Mouse (Mus musculus) ES-E14 (cell line): ENCODE results near the gene Incenp. TPM values are rescaled to one million over a fixed set of nuclear protein-coding genes. Genes with fewer than 3 reads are reported as not detected.
"Not testable (repeated sequence)": the region's sequence is repeated elsewhere in the genome, so short reads cannot be mapped to it uniquely, and the experiment has no call there.

ENCODE experiments used
- DNase-seq: peaks from one replicate; pipeline ENCODE4 v3.0.0-alpha.2; 2013; ENCODE audit warnings: low read depth, low spot score
- H3K27ac ChIP-seq: 2 replicates; pipeline ENCODE4 v1.5.1; 2012; ENCODE audit warnings: low read depth, mild to moderate bottlenecking, low read length, moderate library complexity, mixed read lengths; ENCODE audit not compliant: poor library complexity, insufficient read depth, severe bottlenecking
- H3K36me3 ChIP-seq: 2 replicates; pipeline ENCODE4 v1.6.1; 2012; ENCODE audit warnings: mild to moderate bottlenecking, low read length, moderate library complexity, mixed read lengths; ENCODE audit not compliant: control insufficient read depth, poor library complexity, insufficient read depth, severe bottlenecking
- H3K4me1 ChIP-seq, 2 experiments: fragments of 150-350 bp in 1 of 2; sonication (generic) in 1 of 2; 2 replicates each; pipeline ENCODE4 v1.6.1; 2012; ENCODE audit warnings: low read length in 2 of 2, mild to moderate bottlenecking in 1 of 2, mixed read lengths in 1 of 2; ENCODE audit not compliant: control insufficient read depth in 2 of 2, insufficient read depth in 2 of 2, poor library complexity in 1 of 2
- H3K4me3 ChIP-seq, 2 experiments: fragments of 150-350 bp in 1 of 2; sonication (generic) in 1 of 2; 2 replicates each; pipeline ENCODE4 v1.5.1; 2012; ENCODE audit warnings: low read length in 2 of 2, low read depth in 1 of 2, mild to moderate bottlenecking in 1 of 2, mixed read lengths in 1 of 2; ENCODE audit not compliant: insufficient read depth in 1 of 2, poor library complexity in 1 of 2, severe bottlenecking in 1 of 2
- H3K9ac ChIP-seq: 2 replicates; pipeline ENCODE4 v1.6.1; 2012; ENCODE audit warnings: low read depth, mild to moderate bottlenecking, low read length, mixed read lengths; ENCODE audit not compliant: poor library complexity, insufficient read depth, severe bottlenecking
- H3K9me3 ChIP-seq: fragments of 150-350 bp; sonication (generic); 2 replicates; pipeline ENCODE4 v1.6.1; 2012; ENCODE audit warnings: low read depth, mild to moderate bottlenecking, low read length; ENCODE audit not compliant: control insufficient read depth, insufficient read depth
- CHD2 ChIP-seq: IDR thresholded peaks from 2 replicates; pipeline ENCODE4 v1.6.1; 2014; ENCODE audit warnings: mild to moderate bottlenecking, low read depth, low read length, inconsistent platforms
- HCFC1 ChIP-seq: IDR thresholded peaks from 2 replicates; pipeline ENCODE4 v1.6.1; 2012; ENCODE audit warnings: low read length, inconsistent platforms, borderline replicate concordance; ENCODE audit not compliant: insufficient read depth
- MAFK ChIP-seq: IDR thresholded peaks from 2 replicates; pipeline ENCODE4 v1.6.1; 2014; ENCODE audit warnings: mild to moderate bottlenecking, low read depth, low read length, inconsistent platforms; ENCODE audit not compliant: insufficient read depth
- ZC3H11A ChIP-seq: IDR thresholded peaks from 2 replicates; pipeline ENCODE4 v1.6.1; 2012; ENCODE audit warnings: low read depth, mild to moderate bottlenecking, inconsistent platforms, low read length, borderline replicate concordance
- ZNF384 ChIP-seq: IDR thresholded peaks from 2 replicates; pipeline ENCODE4 v1.6.1; 2012; ENCODE audit warnings: low read depth, low read length, inconsistent platforms
- in situ Hi-C, 2 experiments: fragments of 600-800 bp; cut with MboI; formaldehyde crosslinking; loops; one replicate each; pipeline ENCODE4 v1.15.1; 2025; ENCODE audit warnings: low sequenced_read_pairs in 2 of 2, inconsistent platforms in 1 of 2; ENCODE audit not compliant: unreplicated experiment in 2 of 2
- total RNA-seq: library from RNA; depleted of rRNA; stranded (reverse); fragments of 300-350 nt; gene quantifications from 2 replicates; pipeline ENCODE4 v1.2.3, GENCODE M21; 2012

Incenp gene
- total RNA-seq, 1 experiment, result 107 TPM

DNA sequence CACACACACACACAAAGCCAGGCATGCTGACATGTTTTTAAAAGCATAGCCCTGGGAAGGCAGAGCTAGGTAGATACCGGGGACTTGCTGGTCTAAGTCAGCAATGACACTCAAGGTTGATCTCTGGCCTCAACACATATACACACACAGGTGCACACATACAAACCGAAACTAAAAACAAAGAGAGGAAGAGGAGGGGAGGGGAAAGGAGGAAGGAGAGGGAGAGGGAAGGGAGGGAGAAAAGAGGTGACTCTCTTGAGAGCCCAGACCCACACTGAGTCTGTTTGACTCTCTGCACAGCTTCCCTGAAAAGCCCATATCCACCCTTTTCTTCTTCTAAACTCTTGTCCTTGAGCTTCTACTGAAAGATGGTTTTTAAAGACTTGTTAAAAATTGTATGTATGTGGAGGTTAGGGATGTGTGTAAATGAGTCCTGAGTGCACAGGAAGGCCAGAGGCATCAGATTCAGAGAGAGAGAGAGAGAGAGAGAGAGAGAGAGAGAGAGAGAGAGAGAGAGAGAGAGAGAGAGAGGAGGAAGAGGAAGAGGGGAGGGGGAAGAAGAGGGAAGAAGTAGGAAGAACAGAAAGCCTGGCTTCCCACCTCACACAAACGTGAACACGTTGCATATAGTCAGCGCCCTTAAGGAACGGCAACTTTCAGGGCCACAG lies 38.9 kb upstream of the Incenp start:
- H3K9ac ChIP-seq, result no peak overlapping the region
- in situ Hi-C loops, result no loop called here
- no peak overlapping the region; the same call in 1 of the 2 replicates for H3K27ac ChIP-seq
- no peaks in the 10 kb centered on the region for H3K9me3 ChIP-seq
- peaks cover 22 to 24% of the 10 kb centered on the region in 2 experiments for H3K4me1 ChIP-seq
- TF ChIP-seq CHD2 (no peak), HCFC1 (no peak), ZNF384 (no peak), MAFK (no peak), ZC3H11A (no peak)
- no peak for DNase-seq
- H3K36me3 ChIP-seq, result no peaks in the 10 kb centered on the region
- H3K4me3 ChIP-seq, result peak overlapping the region; percentile 1 to 35; a peak in 1 of 4 replicates

- Histone ChIP-seq H3K9ac (no peak overlapping the region), H3K36me3 (no peaks in the 10 kb centered on the region), H3K4me3 (no peak overlapping the region), H3K27ac (no peak overlapping the region), H3K9me3 (no peaks in the 10 kb centered on the region), H3K4me1 (peaks cover 19 to 20% of the 10 kb centered on the region in 2 experiments)
- in situ Hi-C loops, result no loop called here
- no peak for TF ChIP-seq MAFK
- no peak for TF ChIP-seq HCFC1
- TF ChIP-seq ZNF384, result no peak
- TF ChIP-seq ZC3H11A, result no peak
- no peak for TF ChIP-seq CHD2
- DNase-seq, result no peak
Observed at GRCm38 (mm10) chr19:9937428-9937827, 38.1 kb upstream of the Incenp start.

DNA sequence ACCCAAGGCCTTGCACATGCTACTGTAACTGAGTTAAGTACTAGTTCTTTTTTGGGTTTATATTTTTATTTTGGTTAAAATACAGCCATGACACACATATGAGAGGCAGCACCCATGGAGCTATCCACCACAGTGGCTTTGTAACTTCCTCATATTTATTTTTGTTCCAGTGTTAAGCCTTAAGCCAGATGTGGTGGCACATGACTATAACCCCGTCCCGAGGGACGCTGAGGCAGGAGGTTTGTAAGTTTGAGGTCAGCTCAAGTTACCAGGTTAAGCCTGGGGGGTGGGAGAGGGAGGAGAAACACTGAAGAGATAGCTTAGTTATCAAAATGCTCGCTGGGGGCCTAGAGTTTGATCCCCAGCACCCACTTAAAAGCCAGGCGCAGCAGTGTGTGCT lies 37.2 kb upstream of the Incenp start:
- TF ChIP-seq CHD2 (no peak), ZNF384 (no peak), ZC3H11A (no peak), HCFC1 (no peak), MAFK (no peak)
- Histone ChIP-seq H3K9me3 (no peaks in the 10 kb centered on the region), H3K36me3 (no peaks in the 10 kb centered on the region), H3K4me1 (peaks cover 15 to 19% of the 10 kb centered on the region in 2 experiments), H3K27ac (no peak overlapping the region), H3K9ac (no peak overlapping the region), H3K4me3 (no peak overlapping the region)
- in situ Hi-C loops, result no loop called here
- DNase-seq, result no peak

GRCm38 (mm10) chr19:9933908-9934307 lies 34.6 kb upstream of the Incenp start:
- in situ Hi-C loops, result no loop called here
- Histone ChIP-seq H3K36me3 (no peaks in the 10 kb centered on the region), H3K9ac (no peak overlapping the region), H3K27ac (no peak overlapping the region), H3K9me3 (no peaks in the 10 kb centered on the region), H3K4me3 (no peak overlapping the region), H3K4me1 (peaks cover 3 to 6% of the 10 kb centered on the region in 2 experiments; a peak in 2 of 4 replicates)
- no peak for DNase-seq
- TF ChIP-seq HCFC1 (no peak), MAFK (no peak), ZC3H11A (no peak), ZNF384 (no peak), CHD2 (no peak)

DNA sequence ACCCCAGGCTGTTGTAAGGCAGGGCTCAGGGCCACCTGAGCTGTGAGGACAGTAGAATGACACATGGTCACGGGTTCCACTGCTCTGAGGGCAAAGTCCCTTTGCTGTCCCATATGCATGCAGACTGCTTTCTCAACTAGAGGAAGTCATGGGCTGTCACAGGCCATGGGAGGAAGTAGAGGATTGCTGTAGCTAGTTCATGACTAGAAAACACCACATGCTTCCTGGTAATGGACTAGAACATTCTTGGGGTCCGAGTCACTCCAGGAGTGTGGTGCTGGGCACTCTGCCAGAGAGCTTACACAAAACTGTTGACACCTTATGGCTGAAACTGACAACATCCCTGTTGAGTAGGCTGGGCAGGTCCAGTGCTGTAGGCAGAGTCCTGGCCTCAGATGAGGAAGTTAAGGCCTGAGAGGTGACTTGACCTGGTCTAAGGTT lies 31.8 kb upstream of the Incenp start:
- H3K36me3 ChIP-seq, H3K9me3 ChIP-seq, DNase-seq, in situ Hi-C loops, H3K27ac ChIP-seq, H3K4me3 ChIP-seq, H3K4me1 ChIP-seq, H3K9ac ChIP-seq: not testable (repeated sequence)
